Mouse (Mus musculus): ENCODE measurements around the gene Tstd1.

Gene Tstd1

GRCm38 (mm10) chr1:171418660-171419059 is at the start of gene Tstd1:
Tstd1 (plus strand) TSS chr1:171418872.
- ATAC-seq (ENCODE audit: insufficient number of reproducible peaks, low FRiP score, low TSS enrichment), result no peak

DNA sequence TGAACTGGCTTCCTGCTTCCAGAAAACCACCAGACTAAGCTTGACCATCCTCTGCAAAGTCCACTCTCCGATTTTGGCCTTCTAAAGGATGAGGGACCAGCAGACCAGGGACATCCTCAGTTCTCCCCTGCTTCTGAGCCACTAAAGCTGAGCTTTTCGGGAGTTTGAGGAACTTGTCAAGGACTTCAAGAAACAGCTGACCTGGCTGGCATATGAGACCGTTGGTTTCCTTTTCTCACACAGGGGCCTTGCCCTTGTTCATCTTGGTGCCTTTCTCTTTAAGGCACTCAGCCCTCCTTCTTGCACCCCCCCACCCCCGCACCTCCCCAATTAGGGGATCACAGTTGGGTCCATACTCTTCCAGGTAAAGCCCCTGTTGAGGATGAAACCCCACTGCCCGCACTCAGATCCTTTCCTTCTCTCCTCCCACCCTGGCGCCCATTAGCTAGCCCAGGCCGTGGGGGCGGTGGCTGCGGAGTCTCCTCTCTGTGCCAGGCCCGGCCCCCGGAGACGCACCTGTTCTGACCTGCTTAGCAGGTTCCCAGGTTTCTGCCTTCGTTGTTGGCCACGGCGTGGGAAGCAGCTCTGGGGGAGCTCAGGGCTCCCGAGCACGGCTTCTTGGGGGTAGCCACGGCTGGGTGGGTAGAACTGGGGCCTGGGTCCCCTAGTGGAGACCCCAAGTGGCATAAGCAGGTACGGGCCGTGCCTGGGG is 48.7 kb upstream of the Tstd1 start, which contains the start of gene Nectin4:
TSS of gene Nectin4 (plus strand) at position 255 of the 712 bp plus-strand sequence.
- no peak for ATAC-seq (ENCODE audit: insufficient number of reproducible peaks, low FRiP score, low TSS enrichment)

GRCm38 (mm10) chr1:171372880-171373279 is 45.8 kb upstream of the Tstd1 start:
- ATAC-seq (ENCODE audit: insufficient number of reproducible peaks, low FRiP score, low TSS enrichment), result no peak

- no peak for ATAC-seq (ENCODE audit: insufficient number of reproducible peaks, low FRiP score, low TSS enrichment)
Observed at GRCm38 (mm10) chr1:171373946-171374345, 44.7 kb upstream of the Tstd1 start.

DNA sequence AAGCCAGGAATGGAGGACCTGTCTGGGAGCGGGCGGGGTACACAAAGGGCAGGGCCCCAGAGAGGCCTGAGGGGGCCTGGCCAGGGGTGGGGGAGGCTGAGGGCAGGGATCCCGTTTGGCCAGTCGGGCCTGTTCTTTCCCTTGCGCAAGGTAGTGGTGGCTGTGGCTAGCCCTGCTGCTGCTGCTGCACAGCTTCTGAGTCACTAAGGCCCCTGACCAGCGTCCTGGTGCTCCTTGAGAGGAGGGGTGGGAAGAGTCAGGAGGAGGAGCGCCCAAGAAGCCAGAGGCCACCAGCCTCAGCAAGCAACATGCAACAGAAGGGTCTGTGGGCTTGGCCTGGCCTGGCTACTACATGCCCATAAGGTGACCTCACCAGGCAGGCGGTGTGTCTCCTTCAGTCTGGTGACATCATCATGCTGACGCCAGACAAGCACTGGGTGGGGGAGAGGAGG is 43.0 kb upstream of the Tstd1 start:
- ATAC-seq (ENCODE audit: insufficient number of reproducible peaks, low FRiP score, low TSS enrichment), result no peak

DNA sequence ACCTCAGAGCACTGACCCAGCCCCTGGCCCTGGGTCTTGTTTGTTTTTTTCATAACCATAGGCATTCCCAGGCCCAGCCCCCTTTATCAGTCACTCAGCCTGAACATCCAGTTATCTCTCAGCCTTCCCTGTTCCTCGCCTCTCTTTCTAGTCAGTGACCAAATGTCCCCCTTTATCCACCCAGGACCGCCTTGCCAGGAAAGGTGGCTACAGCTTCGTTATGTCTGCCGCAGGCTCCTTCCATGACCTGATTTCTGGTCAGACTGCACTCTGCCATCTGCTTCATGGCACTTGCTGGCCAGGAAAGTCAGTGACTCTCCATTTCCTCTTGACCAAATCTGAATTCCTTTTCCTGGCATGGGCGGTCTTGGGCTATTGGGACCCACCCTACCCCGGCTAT is 40.4 kb upstream of the Tstd1 start:
- peak; percentile 62 for ATAC-seq (ENCODE audit: insufficient number of reproducible peaks, low FRiP score, low TSS enrichment)

DNA sequence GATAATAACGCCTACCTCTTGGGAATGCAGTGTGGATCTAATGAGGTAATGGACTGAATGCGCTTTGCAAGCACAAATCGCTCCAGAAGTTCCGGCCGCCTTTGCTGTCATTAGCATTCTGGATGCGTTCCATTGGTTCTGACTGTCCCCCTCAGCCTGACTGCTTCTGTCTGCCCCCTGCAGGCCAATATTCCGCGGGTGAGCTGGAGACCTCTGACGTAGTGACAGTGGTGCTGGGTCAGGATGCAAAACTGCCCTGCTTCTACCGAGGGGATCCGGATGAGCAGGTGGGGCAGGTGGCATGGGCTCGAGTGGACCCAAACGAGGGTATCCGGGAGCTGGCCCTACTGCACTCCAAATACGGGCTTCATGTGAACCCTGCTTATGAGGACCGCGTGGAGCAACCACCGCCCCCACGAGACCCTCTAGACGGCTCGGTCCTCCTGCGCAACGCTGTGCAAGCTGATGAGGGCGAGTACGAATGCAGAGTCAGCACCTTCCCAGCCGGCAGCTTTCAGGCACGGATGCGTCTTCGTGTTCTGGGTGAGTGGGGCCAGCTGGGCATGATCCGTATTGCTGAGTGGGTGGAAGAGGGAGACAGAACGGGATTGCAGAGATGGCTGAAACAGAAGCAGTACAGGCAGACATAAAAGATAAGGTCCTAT is 38.6 kb upstream of the Tstd1 start:
- peak; percentile 84 for ATAC-seq (ENCODE audit: insufficient number of reproducible peaks, low FRiP score, low TSS enrichment)

- ATAC-seq (ENCODE audit: insufficient number of reproducible peaks, low FRiP score, low TSS enrichment), result no peak
Observed at GRCm38 (mm10) chr1:171382096-171382620, 36.5 kb upstream of the Tstd1 start.

GRCm38 (mm10) chr1:171384361-171384760 is 34.3 kb upstream of the Tstd1 start:
- no peak for ATAC-seq (ENCODE audit: insufficient number of reproducible peaks, low FRiP score, low TSS enrichment)

- no peak for ATAC-seq (ENCODE audit: insufficient number of reproducible peaks, low FRiP score, low TSS enrichment)
Observed at GRCm38 (mm10) chr1:171385171-171385570, 33.5 kb upstream of the Tstd1 start.

- ATAC-seq (ENCODE audit: insufficient number of reproducible peaks, low FRiP score, low TSS enrichment), result no peak
Observed at GRCm38 (mm10) chr1:171387099-171387498, 31.6 kb upstream of the Tstd1 start.

GRCm38 (mm10) chr1:171388376-171389102 is 30.1 kb upstream of the Tstd1 start, which contains the start of gene Arhgap30:
Arhgap30 (plus strand) TSS chr1:171388954.
- no peak for ATAC-seq (ENCODE audit: insufficient number of reproducible peaks, low FRiP score, low TSS enrichment)

DNA sequence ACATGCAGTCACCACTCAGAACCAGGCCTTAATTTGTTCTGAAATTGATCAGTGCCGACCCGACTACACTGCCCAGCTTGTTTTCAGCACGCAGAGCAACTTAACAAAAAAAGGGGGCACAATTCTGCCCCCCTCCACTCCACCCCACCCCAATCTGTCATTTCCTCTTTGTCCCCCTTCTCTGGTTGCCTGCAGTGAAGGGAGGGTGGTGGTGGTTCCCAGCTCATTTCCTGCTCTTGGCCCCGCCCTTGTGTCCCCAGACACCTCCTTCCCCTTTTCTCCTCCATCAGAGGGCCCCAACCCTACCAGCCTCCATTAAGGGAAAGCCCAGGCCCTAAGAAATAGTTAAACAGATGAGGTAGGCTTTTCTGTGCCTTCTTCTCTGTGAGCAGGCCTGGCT is 28.6 kb upstream of the Tstd1 start:
- no peak for ATAC-seq (ENCODE audit: insufficient number of reproducible peaks, low FRiP score, low TSS enrichment)

DNA sequence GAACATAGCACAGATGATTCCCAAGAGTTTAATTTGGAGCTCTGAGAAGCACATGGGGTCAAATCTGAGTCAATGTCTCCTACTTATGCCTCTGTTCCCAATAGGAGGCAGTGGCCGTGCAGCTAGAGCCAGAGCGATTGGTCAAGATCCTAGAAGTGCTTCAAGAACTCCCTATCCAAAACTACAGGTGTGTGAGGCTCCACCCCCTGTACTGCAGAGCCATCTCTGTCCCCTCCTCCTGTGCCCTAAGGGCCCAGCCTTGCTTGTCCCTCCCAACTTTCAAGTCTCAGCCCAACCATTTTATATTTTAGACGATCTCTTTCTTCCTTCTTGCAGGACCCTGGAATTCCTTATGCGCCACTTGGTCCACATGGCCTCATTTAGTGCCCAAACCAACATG is 16.9 kb upstream of the Tstd1 start:
- ATAC-seq (ENCODE audit: insufficient number of reproducible peaks, low FRiP score, low TSS enrichment), result no peak

GRCm38 (mm10) chr1:171402991-171403390 is 15.7 kb upstream of the Tstd1 start:
- no peak for ATAC-seq (ENCODE audit: insufficient number of reproducible peaks, low FRiP score, low TSS enrichment)

GRCm38 (mm10) chr1:171407263-171407662 is 11.4 kb upstream of the Tstd1 start:
- no peak for ATAC-seq (ENCODE audit: insufficient number of reproducible peaks, low FRiP score, low TSS enrichment)

DNA sequence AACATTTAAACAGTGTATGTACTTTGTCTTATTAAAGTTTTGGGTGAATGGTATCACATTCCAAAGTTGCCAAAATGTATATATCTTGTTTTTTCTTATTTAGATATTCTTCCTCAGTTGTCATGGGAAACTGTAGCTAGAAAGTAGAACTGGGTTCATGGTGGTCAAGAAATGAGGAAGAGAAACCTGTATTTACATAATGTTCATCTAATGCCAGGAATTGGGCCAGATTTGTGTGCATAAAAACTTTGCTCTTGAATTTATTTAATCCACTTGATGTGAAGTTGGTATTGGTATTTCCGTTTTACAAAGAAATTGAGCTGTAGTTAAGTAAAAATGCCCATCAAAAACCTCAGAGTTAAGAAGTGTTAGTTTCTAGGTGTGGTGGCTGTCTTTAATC is 8.4 kb upstream of the Tstd1 start:
- ATAC-seq (ENCODE audit: insufficient number of reproducible peaks, low FRiP score, low TSS enrichment), result no peak

DNA sequence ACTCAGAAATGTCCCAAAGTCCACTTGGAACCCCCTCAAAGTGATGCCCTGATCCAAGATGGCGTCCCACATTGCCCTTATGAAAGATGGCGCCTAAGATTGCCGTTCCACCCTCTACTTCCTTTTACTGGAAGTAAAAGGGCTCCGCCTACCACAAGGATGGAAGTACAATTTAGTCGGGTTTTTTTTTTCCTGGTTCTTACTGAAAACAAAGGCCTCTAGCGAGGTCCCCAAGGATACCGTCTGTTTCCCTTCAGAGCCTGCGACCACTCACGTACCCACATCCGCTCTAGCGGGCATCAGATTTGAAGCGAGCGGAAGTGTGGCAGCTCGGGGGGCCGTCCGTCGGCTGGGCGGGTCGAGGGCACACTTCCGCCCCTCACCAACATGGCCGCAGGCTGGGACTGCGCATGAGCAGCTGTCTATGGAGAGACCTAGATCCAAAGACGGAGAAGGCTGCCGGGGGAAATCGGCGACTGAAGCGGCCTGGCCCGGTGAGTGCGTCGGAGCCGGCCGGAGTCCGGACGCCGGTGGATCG is 7.7 kb upstream of the Tstd1 start, which contains the start of gene Usf1:
TSS of gene Usf1 (plus strand) at position 367 of the 538 bp plus-strand sequence.
- ATAC-seq (ENCODE audit: insufficient number of reproducible peaks, low FRiP score, low TSS enrichment), result peak; percentile 95

DNA sequence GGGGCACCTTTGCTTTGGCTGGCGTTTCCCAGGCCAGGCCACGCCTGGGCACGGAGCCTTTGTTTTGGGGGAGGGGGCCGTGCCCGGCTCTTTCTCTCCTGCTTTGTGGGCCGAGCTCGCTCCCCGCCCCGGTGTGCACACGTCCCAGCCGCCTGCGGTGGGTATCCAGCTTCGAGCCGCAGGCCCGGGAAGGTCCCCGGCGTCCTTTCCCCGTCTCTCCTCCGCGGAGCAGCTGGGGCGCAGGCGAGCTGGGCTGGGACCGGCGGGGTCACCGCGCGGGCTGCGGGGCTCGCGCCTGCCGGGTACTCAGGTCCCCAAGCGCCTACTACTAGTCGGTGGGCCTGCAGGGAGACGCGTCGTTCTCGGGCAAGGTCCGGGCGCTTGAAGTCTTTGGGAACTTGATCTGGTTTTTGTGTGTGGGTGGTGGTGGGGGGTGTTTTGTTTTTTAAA is 7.2 kb upstream of the Tstd1 start:
- peak; percentile 53 for ATAC-seq (ENCODE audit: insufficient number of reproducible peaks, low FRiP score, low TSS enrichment)

GRCm38 (mm10) chr1:171412001-171412441 is 6.7 kb upstream of the Tstd1 start:
- no peak for ATAC-seq (ENCODE audit: insufficient number of reproducible peaks, low FRiP score, low TSS enrichment)

Data from cerebellum, adult (tissue).